Mouse (Mus musculus) retina, postnatal 1 day (tissue): ENCODE data around the gene Ap1g2.

ENCODE experiments used
- DNase-seq: peaks from one replicate; pipeline ENCODE4 v3.0.0-alpha.2; 2012

The Ap1g2 gene

DNA sequence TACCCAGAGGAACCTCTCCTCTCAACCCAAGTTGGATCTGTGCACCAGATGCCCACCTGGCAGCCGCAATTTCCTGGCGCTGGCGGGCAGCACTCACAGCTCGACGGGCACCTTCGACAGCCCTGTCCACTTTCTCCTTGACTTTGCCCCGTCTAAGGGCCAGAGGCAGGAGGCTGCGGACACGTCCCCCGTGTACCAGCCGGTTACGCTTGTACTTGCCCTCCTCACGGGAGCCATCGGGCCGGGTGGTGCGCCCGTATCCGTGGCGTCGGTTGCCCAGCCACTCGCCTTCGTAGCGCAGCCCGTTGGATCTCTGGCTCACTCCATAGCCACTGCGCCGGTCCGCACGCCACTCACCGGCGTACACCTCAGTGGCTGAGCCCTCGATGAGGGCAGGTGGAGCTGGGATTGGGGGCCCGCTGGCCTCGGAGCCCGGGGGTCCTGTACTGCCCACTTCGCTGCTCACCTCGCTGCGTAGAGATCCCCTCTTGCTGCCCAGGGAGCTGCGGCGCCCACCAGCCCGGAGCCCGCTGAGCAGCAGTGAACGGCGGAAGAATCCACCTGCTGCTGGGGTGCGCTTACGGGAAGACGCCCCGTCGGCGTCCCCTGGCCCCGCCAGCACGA is 7.1 kb upstream of the Ap1g2 start:
- no peak for DNase-seq

DNA sequence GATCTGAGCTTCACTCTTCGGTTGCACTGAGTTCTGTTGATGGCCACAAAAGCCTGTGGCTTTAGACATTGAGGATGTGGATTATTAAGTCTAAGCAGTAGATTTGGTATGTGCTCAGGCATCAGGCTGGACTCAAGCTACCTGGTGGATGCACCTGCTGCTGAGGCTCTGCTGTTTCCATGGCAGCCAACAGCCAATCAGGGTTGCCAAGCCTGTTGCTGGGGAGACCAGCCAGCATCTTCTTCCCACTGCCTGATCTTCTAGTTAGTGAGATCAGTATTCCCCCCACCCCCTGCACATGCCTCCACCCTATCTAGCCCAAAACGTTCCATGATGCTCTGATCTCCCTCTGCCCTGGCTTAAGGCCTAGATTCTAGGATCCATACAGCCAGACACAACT is 5.3 kb upstream of the Ap1g2 start:
- no peak for DNase-seq

DNA sequence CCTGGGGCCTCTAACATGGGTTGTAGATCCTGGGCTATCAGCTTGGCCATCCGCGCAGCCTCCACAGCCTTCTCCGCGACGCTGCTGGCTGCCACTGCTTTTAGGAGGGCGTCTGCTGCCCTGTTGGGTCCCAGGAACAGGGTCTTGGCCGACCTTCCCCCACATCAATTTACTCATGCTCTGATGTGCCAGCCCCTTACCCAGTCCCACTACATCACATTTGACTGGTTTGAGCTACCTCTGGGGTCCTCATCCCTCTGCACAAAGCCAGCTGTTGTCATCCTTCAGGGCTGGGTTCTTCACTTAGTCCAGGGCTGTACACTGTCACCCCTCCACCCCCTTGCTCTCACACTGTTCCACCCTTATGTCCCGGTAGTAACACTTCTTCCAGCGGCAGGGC is 3.7 kb upstream of the Ap1g2 start:
- DNase-seq: no peak

DNA sequence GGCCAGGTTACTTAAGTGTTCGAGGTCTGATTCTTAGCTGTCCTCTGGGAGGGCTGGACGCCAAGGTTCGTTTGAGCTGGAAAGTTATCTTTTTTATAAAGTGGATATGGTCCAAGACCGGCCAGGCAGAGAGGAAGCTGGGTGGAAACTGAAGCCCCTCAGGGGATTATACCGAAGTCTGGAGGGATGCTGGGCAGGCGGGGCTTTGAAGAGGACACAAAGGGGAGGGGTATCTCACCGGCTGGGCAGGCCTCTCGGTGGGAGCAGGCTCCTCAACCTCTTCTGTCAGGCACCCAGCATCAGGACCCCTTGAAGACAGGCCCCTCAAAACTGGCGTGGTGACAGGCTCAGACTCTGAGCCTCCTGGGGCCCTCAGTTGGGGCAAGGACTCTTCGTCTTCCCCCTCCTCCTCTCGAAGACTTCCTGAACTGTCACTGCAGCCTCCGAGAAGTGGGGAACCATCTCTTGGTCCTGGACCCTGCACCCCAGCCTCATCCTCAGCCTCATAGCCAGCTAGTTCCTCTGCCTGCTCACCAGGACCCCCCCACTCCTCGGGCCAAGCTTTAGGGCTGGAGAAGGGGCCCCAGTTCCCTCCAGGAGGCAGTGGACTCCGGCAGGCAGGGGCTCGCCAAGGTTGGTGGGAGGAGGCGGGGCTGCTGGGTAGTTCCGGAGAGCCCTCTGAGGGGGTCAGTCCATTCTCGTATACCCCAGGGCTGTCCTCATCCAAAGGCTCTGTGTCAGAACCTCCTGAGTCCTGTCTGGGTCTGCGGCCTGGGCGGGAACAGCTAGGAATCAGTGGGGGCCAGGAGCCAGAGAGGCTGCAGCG is 2.9 kb upstream of the Ap1g2 start:
- DNase-seq: no peak

DNA sequence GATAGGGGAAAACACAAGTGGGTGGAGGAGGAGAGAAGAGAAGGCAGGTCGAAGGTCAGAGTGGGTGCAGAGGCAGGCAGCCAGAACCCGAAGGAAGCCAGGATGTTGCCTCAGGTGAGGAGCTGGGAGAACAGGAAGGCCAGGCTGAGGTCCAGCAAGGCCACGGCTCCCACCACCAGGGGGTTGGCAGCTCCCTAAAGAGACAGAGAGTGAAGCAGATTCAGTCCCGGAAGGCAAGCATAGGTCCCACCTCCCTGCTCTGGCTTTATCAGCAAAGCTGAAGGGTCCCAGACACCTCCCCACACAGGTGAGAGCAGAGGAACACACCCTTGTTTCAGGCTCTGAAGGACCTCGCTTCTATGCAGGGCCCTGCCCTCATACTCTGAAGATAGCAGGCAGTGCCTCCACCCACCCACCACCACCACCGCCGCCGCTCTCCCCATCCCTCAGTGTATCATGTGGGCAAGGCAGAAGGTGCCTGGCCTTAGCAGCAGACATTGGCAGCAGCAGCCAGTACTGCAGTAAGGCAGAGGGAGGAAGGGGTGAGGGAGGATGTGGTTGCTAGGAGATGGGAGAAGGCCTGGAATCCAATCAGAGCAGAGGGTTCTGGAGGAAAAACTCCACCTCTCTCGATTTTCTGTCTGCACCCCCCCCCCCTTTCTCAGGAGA is 1.9 kb upstream of the Ap1g2 start:
- DNase-seq: peak; percentile 56

DNA sequence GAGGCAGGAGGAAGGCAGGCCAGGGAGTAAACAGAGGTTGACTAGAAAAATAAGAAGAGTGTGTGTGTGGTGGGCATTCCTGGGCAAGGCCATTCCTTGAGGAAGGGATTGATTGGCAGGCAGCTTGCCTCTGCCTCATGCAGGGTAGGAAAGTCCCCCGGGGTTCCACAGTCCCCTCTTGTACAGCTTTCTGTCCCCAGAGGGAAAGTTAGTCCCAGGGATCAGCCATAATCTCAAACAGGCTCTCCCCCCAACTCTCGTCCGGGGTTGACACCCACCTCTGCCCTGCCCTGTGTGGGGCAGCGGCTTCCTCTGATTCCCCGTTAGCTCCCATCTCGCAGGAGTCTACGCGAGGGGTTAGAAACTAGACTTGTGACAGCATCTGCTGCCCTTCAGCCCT is 597 bp upstream of the Ap1g2 start:
- no peak for DNase-seq

GRCm38 (mm10) chr14:55105386-55105785 is 1.0 kb downstream of the Ap1g2 start:
- no peak for DNase-seq

- DNase-seq: no peak
Measured at GRCm38 (mm10) chr14:55104365-55104764, 2.0 kb downstream of the Ap1g2 start.

DNA sequence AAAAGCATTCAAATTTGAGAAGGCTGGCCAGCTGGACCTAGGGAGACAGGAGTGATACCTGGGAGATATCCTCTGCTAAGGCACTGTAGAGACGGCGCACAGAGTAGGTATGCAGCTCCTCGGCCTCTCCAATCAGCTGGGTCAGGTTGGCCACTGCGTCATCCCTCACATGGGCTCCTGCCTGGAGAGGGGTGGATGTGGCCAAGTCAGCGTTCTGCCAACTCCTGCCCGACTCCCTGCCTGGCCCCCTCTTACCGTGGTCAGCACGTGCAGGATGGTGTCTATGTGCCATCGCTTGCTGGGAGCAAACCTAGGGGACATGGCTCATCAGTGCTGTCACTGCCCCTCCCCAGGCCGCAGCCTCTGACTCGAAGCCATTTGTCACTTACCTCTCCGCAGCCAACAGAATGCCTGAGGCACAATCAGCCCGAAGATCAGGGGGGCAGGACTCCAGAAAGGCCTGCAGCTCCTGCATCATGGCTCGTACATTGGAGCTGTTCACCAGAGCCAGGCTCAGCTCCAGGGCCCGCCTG is 4.1 kb downstream of the Ap1g2 start:
- DNase-seq: no peak

GRCm38 (mm10) chr14:55101592-55101991 is 4.8 kb downstream of the Ap1g2 start:
- DNase-seq: peak; percentile 74

DNA sequence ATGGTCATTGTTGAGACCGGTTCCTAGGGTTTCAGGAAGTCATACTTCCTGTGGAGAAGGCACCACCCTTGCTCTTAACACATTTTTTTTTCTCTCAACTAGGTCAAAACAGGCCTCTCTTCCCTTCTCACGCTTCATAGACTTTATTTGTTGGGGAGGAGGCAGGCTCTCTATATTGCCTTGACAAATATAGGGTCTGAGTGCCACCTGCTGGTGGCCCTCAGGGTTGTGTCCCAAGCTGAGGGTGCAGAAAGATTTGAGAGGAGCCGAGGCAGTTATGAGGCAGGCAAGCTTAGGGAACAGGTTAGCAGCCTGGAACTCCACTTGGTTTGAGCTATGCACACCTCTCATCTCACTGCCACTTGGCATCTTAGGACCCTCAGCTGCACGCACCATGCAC is 8.3 kb downstream of the Ap1g2 start:
- peak; percentile 85 for DNase-seq

DNA sequence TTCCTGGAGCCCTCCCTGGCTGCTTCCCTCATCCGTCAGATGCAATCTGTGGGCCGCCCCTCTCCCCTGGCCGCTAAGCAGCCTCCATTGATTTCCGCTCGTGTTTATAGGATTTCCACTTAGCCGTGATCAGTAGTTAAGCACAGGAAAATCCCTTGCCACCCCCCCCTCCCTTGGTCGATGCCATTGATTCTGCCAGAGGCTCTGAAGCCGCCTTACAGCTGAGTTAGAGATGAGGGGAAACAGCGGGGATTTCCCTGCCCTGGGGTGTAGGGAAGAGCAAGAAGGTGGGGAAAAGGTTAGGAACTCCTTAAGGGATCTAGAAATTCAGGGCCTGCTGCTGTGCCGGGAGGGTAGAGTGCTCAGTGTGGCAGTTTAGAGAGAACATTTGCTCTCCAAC is 8.7 kb downstream of the Ap1g2 start:
- peak; percentile 66 for DNase-seq

DNA sequence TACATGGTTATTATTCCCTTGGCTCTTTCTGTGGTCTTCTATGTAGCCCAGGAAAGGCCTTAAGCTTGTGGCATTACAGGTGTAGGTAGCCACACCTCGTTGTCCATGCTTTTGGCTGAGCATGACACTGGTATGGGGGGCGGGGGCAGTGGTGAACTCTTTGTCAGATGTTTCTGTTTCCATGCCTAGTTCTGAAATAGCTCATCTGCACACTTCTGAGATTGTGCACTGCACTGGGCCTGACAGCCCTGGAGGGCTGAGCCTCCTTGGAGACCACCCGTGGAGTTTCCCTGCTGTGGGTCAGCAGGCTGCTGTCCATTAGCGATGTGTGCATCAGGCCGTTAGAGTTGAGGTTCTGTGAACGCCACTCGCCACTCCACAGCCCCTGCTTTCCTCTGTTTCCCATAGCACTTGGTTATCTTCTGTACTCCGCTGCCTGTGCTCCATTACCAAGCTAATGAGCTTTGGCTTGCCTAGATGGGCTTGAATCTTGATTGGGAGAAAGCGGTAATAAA is 9.8 kb downstream of the Ap1g2 start:
- peak; percentile 54 for DNase-seq

- no peak for DNase-seq
Measured at GRCm38 (mm10) chr14:55095671-55096070, 10.7 kb downstream of the Ap1g2 start.

DNA sequence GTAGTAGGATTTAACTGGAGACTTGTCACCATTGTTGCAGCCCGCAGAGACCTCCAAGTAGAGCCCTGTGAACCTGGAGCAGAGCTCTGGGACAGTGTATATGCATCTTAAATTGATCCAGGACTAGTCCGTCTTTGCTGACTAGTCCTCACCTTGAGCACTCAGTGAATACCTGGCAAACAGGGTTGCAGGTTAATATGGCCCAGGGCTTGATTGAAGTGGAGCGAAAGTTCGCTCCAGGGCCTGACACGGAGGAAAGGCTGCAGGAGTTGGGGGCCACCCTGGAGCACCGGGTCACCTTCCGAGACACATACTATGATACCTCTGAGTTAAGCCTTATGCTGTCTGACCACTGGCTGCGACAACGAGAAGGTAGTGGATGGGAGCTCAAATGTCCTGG is 11.1 kb downstream of the Ap1g2 start:
- no peak for DNase-seq

DNA sequence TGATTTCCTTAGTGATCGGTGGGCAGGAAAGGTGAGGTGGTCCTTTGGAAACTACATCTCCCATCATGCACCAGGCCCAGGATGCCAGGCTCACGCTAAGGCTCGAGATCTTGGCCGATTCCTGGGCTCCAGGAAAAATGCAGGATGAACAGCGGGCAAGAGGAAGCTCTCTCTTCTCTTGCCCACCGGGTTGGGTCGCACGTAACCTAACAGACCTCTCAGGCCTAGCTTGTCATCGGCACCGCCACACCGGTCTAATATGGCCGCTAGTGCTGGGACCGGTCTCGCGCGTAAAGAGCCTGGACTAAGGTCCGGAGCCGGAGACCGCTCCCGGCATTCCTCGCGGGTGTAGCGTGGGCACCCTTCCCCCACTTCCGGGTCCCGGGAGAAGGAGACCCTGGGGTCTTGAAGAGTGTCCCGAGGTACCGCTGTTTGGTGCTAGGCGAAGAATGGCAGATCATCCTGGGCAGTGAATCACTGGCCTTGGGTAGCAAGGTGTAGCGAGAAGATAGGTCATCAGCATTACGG is 11.6 kb downstream of the Ap1g2 start, which contains the start of gene Thtpa:
Thtpa (plus strand) TSS at position 81 of the 528 bp plus-strand sequence.
- DNase-seq: peak; percentile 88

DNA sequence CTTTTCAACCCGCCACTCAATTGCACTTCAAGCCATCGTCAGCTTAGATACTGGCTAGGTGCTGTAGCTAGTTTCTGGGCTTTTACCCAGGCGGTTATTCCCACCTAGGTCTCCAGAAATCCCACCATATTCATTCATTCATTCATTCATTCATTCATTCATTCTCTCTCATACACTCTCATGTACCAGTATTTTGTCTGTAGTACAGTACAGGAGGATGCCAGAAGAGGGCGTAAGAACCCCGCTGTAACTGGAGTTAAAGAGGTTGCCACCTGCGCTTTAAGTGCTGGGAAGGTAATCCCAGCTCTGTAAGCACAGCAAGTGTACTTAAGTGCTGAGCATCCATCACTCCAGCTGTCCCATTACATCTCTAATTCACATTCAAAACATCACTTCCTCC is 12.5 kb downstream of the Ap1g2 start:
- no peak for DNase-seq

GRCm38 (mm10) chr14:55092011-55092577 is 14.3 kb downstream of the Ap1g2 start, which contains the start of gene Zfhx2:
Zfhx2 (minus strand) TSS chr14:55092324.
- peak; percentile 95 for DNase-seq

DNA sequence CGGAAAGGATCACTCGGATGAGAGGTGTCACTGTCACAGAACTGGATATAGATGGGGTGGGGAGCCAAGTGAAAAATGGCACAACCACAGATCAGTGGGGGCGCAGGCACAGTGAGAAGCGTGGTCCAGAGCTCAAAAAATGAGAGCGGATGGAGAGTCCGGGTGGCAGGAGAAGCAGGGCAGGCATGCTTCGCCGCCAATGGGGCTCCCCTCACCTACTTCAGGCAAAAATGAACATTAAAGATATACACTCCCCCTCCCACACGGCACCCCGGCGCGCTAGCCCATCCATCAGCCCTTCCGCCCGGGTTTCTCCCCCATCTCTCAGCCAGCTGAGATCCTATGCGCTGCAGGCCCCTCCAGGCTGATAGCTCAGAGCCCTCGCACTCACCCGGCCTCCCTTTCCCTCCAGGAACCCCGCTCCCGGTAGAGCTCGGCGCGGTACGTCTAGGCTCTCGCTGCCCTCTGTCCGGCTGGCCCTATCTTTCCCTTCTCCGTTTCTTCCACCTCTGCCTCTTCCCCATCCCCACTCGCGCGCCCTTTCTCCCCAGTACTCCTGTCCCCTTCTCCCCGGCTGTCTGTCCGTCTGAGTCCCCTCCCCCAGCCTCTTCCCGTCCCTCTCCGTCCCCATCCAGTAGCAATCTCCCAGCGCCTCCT is 15.1 kb downstream of the Ap1g2 start:
- peak; percentile 25 for DNase-seq

- DNase-seq: peak; percentile 49
Measured at GRCm38 (mm10) chr14:55089199-55089947, 17.0 kb downstream of the Ap1g2 start.

- no peak for DNase-seq
Measured at GRCm38 (mm10) chr14:55086009-55086514, 20.3 kb downstream of the Ap1g2 start.
